Mouse (Mus musculus): ENCODE data around the gene Cgn. TPM values are rescaled to one million over a fixed set of nuclear protein-coding genes. Genes with fewer than 3 reads are reported as not detected.
"Not testable (repeated sequence)": the region's sequence is repeated elsewhere in the genome, so short reads cannot be mapped to it uniquely, and the experiment has no call there.

The Cgn gene
- total RNA-seq, 2 experiments from 2014 or later: 3.2 to 3.6 TPM

GRCm38 (mm10) chr3:94789071-94789470 is 2.8 kb upstream of the Cgn start:
- DNase-seq: no peak

DNA sequence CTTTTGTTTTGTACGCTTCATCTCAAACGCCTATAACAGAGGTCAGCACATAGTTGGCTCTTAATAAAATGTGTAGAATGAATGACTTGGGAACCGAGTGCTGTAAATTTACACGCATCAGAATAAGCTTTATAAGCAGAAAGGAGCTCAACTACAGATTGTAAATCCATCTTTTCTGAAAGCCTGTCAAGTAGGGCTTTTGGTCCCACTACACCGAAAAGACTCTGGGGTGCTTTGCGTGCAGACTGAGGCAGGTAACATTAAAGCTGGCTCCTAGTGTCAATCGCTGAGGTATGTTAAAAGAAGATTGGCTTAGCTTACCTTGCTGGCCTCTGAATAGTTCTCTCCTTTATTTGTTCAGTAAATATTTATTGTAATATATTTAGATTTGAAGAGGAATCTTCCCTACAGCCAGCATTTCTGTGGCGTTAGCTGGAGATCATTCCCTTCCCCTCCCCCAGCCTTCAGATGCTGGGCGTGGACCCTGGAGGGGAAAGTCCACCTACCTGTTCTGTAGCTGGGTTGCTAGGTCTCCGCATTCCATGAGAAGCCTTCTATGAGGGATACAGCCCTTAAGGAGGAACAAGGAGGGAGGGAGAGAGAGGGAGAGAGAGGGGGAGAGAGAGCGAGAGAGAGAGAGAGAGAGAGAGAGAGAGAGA is 959 bp upstream of the Cgn start:
- DNase-seq: no peak

GRCm38 (mm10) chr3:94785958-94786357 is 334 bp downstream of the Cgn start:
- DNase-seq: no peak

DNA sequence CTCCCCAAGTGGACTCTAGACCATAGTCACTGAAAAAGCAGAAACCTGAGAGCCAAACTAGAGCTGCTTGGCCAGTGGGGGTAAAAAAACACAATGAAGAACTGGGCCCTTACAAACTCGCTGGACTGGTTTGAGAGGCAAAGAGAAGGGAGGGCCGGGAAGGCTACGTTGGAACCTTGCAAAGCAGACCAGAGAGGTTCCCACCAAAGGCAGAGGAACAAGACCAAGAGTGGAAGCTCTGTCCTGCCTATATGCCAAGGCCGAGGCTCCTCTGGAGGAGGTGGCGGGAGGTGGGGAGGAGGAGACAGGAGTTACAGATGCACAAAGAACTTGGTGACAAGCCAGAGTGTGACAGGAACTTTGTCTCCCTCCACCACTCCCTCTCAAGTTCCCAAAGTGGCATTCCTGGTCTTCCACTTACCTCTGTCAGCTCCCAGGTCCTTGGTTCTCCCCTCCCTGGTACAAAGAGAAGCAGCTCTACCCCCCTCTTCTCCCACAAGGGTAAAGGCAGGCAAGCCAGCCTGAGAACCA is 2.1 kb downstream of the Cgn start:
- no peak for DNase-seq

GRCm38 (mm10) chr3:94783462-94783931 is 2.8 kb downstream of the Cgn start:
- DNase-seq: no peak

GRCm38 (mm10) chr3:94782936-94783335 is 3.4 kb downstream of the Cgn start:
- no peak for DNase-seq

GRCm38 (mm10) chr3:94781356-94781755 is 4.9 kb downstream of the Cgn start:
- no peak for DNase-seq

DNA sequence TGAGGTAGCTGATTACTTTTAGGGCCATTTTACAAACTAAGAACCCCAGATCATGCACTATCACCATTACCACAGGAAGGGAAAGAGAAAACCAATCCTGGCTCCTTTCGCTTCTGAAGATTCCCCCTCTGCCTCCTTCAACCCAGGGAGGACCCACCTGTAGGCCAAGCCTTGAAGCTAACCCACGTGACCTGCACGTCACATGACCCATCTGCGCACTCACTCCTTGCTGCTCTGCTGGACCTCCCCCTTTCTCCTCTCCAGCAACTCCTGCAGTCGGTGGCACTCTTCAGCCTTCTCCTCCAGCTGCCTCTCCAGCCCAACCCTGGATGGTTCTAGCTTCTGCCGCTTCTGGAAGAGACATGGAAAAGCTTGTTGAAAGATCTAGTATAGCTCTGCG is 10.4 kb downstream of the Cgn start:
- no peak for DNase-seq

GRCm38 (mm10) chr3:94774039-94774438 is 12.3 kb downstream of the Cgn start:
- DNase-seq: no peak

DNA sequence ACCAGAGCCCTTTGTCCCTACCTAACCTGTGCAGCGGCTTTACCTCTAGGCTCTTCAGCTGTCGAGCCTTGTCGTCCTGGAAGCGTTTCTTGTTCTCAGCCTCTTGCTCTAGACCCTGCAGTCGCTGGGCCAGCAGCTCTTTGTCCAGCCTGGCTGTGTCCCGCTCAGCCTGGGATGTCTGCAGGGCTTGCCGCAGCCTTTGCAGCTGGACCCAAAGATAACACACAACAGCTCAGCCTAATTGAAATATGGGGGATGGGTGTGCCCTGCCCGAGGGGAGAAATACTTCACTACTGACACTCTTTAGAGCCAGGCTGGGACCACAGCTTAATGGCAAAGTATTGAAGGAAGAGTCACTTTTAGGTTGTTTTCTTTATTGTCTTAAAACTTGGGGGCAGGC is 20.8 kb downstream of the Cgn start:
- DNase-seq: not testable (repeated sequence)

- DNase-seq: not testable (repeated sequence)
Measured at GRCm38 (mm10) chr3:94764545-94765292, 21.6 kb downstream of the Cgn start.

- DNase-seq: not testable (repeated sequence)
Measured at GRCm38 (mm10) chr3:94758427-94758826, 27.9 kb downstream of the Cgn start.

- not testable (repeated sequence) for DNase-seq
Measured at GRCm38 (mm10) chr3:94758056-94758409, 28.3 kb downstream of the Cgn start.

GRCm38 (mm10) chr3:94757251-94758055 is 28.8 kb downstream of the Cgn start:
- DNase-seq: not testable (repeated sequence)

- DNase-seq: no peak
Measured at GRCm38 (mm10) chr3:94745691-94746090, 40.6 kb downstream of the Cgn start.

GRCm38 (mm10) chr3:94723637-94724036 is 62.7 kb downstream of the Cgn start:
- DNase-seq: not testable (repeated sequence)

DNA sequence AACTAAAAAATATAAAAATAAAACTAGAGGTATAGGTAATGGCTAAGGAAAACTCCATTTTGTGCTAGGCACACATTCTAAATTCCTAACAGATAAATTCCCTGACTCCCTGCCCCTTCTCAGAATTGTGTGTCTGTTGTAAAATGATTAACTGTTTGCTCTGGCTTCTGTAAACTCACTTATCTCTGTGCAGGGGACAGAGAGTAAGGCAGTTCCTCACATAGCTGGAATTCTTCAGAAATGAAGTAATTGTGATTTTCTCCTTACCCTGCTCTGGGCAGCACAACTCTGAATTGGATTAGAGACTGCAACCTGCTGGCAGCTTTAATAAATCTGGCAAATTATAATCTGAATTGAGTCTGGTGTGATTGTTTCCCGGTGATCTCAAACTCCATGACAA is 68.0 kb downstream of the Cgn start:
- DNase-seq: not testable (repeated sequence)

GRCm38 (mm10) chr3:94713424-94713823 is 72.9 kb downstream of the Cgn start:
- not testable (repeated sequence) for DNase-seq

DNA sequence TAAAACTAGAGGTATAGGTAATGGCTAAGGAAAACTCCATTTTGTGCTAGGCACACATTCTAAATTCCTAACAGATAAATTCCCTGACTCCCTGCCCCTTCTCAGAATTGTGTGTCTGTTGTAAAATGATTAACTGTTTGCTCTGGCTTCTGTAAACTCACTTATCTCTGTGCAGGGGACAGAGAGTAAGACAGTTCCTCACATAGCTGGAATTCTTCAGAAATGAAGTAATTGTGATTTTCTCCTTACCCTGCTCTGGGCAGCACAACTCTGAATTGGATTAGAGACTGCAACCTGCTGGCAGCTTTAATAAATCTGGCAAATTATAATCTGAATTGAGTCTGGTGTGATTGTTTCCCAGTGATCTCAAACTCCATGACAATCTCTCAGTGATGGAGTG is 75.7 kb downstream of the Cgn start:
- not testable (repeated sequence) for DNase-seq

Measured in layer of hippocampus, postnatal 36 days (tissue).